Mouse (Mus musculus) spleen, adult 2 months (tissue): Measurements from ENCODE around the gene Degs2. TPM values are rescaled to one million over a fixed set of nuclear protein-coding genes. Genes with fewer than 3 reads are reported as not detected.

ENCODE experiments used
- DNase-seq, 2 experiments: peaks; one replicate each; pipeline versions ENCODE4 v3.0.0 to v3.0.0-alpha.2; 2012 to 2021; ENCODE audit warnings: low spot score in 2 of 2, low read depth in 1 of 2
- H3K27ac ChIP-seq: fragments of 200-500 bp; 2 replicates; pipeline ENCODE4 v1.5.1; 2012; ENCODE audit warnings: low read length, inconsistent platforms; ENCODE audit not compliant: insufficient read depth
- H3K27me3 ChIP-seq: fragments of 200-500 bp; 2 replicates; pipeline ENCODE4 v1.6.1; 2012; ENCODE audit warnings: mild to moderate bottlenecking, moderate library complexity, low read length, inconsistent platforms; ENCODE audit not compliant: control insufficient read depth, insufficient read depth
- H3K36me3 ChIP-seq: fragments of 200-500 bp; 2 replicates; pipeline ENCODE4 v1.6.1; 2012; ENCODE audit warnings: mild to moderate bottlenecking, low read length, inconsistent platforms; ENCODE audit not compliant: control insufficient read depth, insufficient read depth
- H3K4me1 ChIP-seq: fragments of 200-500 bp; 2 replicates; pipeline ENCODE4 v1.6.1; 2011; ENCODE audit warnings: inconsistent platforms; ENCODE audit not compliant: control insufficient read depth, insufficient read depth, insufficient read length
- H3K4me3 ChIP-seq: fragments of 200-500 bp; 2 replicates; pipeline ENCODE4 v1.5.1; 2011; ENCODE audit warnings: mild to moderate bottlenecking, inconsistent platforms; ENCODE audit not compliant: insufficient read depth, insufficient read length; ENCODE audit errors: extremely low read depth
- CTCF ChIP-seq: fragments of 200-500 bp; IDR thresholded peaks from 2 replicates; pipeline ENCODE4 v1.5.1; 2011; ENCODE audit warnings: mild to moderate bottlenecking, inconsistent platforms; ENCODE audit not compliant: insufficient read depth, insufficient read length, insufficient replicate concordance; ENCODE audit errors: extremely low read depth
- POLR2A ChIP-seq: fragments of 200-500 bp; IDR thresholded peaks from 2 replicates; pipeline ENCODE4 v1.6.1; 2011; ENCODE audit warnings: low read depth, low read length, inconsistent platforms
- WGBS: fragments of 180-500 bp; shearing (Covaris S2); methylation state at CpG from one replicate; pipeline ENCODE4 v1.1.7; 2018; 5-methylcytosine and 5-hydroxymethylcytosine counted together
- polyA plus RNA-seq: library from polyadenylated mRNA; depleted of rRNA; stranded (reverse); fragments of >200 nt; gene quantifications from 2 replicates; pipeline ENCODE4 v1.2.3, GENCODE M21; 2012

The Degs2 gene
- polyA plus RNA-seq, 1 experiment = not detected

- H3K36me3 ChIP-seq = peaks cover 68% of the 10 kb centered on the region
- no peaks in the 10 kb centered on the region for H3K27me3 ChIP-seq
- TF ChIP-seq CTCF (no peak), POLR2A (no peak)
- no peak overlapping the region for H3K27ac ChIP-seq
- DNase-seq = no peak
- H3K4me1 ChIP-seq = no peaks in the 10 kb centered on the region
- H3K4me3 ChIP-seq = no peak overlapping the region
- 90% methylated on average over 2 of the region's 2 CpGs for WGBS
These were observed 27.2 kb downstream of the Degs2 start for GRCm38 (mm10) chr12:108674916-108675315.

DNA sequence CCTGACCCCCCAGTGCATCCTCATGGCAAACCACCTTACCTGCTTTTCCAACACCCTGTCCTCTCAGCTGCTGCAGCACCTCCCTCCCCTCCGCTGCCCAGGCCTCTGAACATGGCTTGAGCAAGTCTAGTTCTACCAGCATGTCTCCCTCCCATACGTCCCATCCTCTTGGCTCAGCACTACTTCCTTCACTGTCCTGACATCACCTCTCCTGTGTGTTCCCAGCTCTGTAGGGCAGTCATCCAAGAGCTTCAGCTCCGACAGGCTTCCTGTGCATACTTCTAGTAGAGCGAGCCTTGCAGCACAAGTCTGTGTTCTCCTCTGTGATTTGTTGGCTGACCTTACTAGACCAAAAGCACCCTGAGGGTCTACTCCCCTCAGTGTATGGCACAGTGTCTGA, 27.6 kb downstream of the Degs2 start:
- Histone ChIP-seq H3K27ac (no peak overlapping the region), H3K4me3 (no peak overlapping the region), H3K27me3 (no peaks in the 10 kb centered on the region), H3K36me3 (peaks cover 66% of the 10 kb centered on the region), H3K4me1 (no peaks in the 10 kb centered on the region)
- no peak for DNase-seq
- TF ChIP-seq CTCF (no peak), POLR2A (no peak)
- 80% methylated on average over 4 of the region's 4 CpGs for WGBS

DNA sequence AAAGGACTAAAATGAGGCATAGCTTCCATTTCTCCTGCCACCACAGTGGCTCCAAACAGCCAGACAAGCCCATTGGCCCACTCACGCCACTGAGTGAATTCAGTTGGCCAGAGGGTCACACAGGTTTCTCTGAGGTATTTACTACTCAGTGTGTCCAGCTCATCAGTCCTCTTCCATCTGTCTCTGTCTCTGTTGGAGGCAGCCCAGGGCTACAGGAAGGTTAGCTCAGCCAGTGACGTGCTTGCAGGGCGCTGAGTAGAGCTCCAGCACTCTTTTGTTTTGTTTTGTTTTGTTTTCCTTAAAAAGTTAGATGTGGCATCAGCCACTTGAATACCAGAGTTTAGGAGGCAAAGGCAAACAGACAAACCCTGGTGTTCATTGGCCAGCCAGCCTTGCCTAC, 28.6 kb downstream of the Degs2 start:
- Histone ChIP-seq H3K27me3 (no peaks in the 10 kb centered on the region), H3K4me1 (no peaks in the 10 kb centered on the region), H3K36me3 (peaks cover 61% of the 10 kb centered on the region), H3K4me3 (no peak overlapping the region), H3K27ac (no peak overlapping the region)
- WGBS = 92% methylated on average over 3 of the region's 3 CpGs
- DNase-seq = no peak
- TF ChIP-seq POLR2A = no peak
- no peak for TF ChIP-seq CTCF

GRCm38 (mm10) chr12:108672908-108673307, 29.2 kb downstream of the Degs2 start:
- no peak overlapping the region for H3K27ac ChIP-seq
- no peak overlapping the region for H3K4me3 ChIP-seq
- H3K4me1 ChIP-seq = no peaks in the 10 kb centered on the region
- no peak for DNase-seq
- TF ChIP-seq CTCF (no peak), POLR2A (no peak)
- peaks cover 64% of the 10 kb centered on the region for H3K36me3 ChIP-seq
- no peaks in the 10 kb centered on the region for H3K27me3 ChIP-seq
- WGBS = 81% methylated on average over 4 of the region's 4 CpGs

GRCm38 (mm10) chr12:108671541-108671940, 30.6 kb downstream of the Degs2 start:
- Histone ChIP-seq H3K36me3 (peaks cover 63% of the 10 kb centered on the region), H3K4me3 (no peak overlapping the region), H3K27ac (no peak overlapping the region), H3K4me1 (no peaks in the 10 kb centered on the region), H3K27me3 (no peaks in the 10 kb centered on the region)
- WGBS = 68% methylated on average over 2 of the region's 2 CpGs
- DNase-seq = no peak
- TF ChIP-seq POLR2A = no peak
- no peak for TF ChIP-seq CTCF

GRCm38 (mm10) chr12:108668606-108669235, 33.4 kb downstream of the Degs2 start:
- no peaks in the 10 kb centered on the region for H3K4me1 ChIP-seq
- no peaks in the 10 kb centered on the region for H3K27me3 ChIP-seq
- WGBS = 92% methylated on average over 8 of the region's 8 CpGs
- DNase-seq = no peak
- TF ChIP-seq CTCF (no peak), POLR2A (no peak)
- H3K4me3 ChIP-seq = no peak overlapping the region
- H3K36me3 ChIP-seq = peaks cover 56% of the 10 kb centered on the region
- no peak overlapping the region for H3K27ac ChIP-seq

DNA sequence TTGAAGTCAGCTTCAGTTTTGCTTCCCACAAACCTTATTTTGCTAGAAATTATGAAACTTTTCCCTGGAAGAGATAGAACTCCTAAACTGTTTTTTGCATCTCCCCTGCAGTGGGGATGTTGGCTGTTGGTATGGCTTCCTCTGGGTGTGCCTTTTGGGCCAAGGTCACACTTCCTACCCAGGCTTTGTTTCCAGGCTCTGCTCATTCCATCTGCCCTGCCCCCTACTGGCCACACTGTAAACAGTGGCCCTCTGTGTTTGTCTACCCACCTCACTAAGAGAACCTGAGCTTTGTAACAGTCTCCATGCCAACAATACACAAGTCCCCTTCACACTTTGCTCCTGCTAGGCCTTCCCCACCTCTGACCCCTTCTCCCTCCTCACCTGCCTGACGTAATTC, 44.8 kb downstream of the Degs2 start:
- TF ChIP-seq CTCF = peak; percentile 55; the same call in 1 of the 2 replicates
- no peak for TF ChIP-seq POLR2A
- 93% methylated on average over 1 of the region's 1 CpGs for WGBS
- Histone ChIP-seq H3K27ac (no peak overlapping the region), H3K4me3 (no peak overlapping the region), H3K36me3 (peaks cover 49% of the 10 kb centered on the region), H3K4me1 (peaks cover 14% of the 10 kb centered on the region; the same call in 1 of the 2 replicates), H3K27me3 (no peaks in the 10 kb centered on the region)
- DNase-seq = peak in 1 of 2 experiments; percentile 52
